Mouse (Mus musculus): ENCODE results near the gene Cul9. TPM values are rescaled to one million over a fixed set of nuclear protein-coding genes. Genes with fewer than 3 reads are reported as not detected.

The Cul9 gene
- total and polyA plus RNA-seq, 3 experiments = 0.45 to 0.76 (median 0.70) TPM

- H3K27me3 ChIP-seq (ENCODE audit: insufficient read depth, low read length) = peaks cover 53% of the 10 kb centered on the region
- H3K4me3 ChIP-seq (ENCODE audit: low read depth, low read length) = no peak overlapping the region
- no peak for TF ChIP-seq GATA1 (IDR thresholded peaks at IDR 0.05; ENCODE audit: borderline replicate concordance, low read length)
- TF ChIP-seq TAL1 (conservative IDR thresholded peaks at IDR 0.05; ENCODE audit: low read depth, low read length) = no peak
- TF ChIP-seq CTCF (IDR thresholded peaks at IDR 0.05; ENCODE audit: low read depth, low read length) = no peak
- TF ChIP-seq GATA2 (IDR thresholded peaks at IDR 0.05; ENCODE audit: borderline replicate concordance, low read depth, low read length) = no peak
- TF ChIP-seq POLR2AphosphoS5 (IDR thresholded peaks at IDR 0.05; ENCODE audit: insufficient replicate concordance, low read depth, low read length) = no peak
- peaks cover 9% of the 10 kb centered on the region; the same call in 1 of the 2 replicates for H3K4me1 ChIP-seq (ENCODE audit: insufficient read depth, low read depth, low read length)
- no peaks in the 10 kb centered on the region for H3K36me3 ChIP-seq (replicated peaks)
- H3K9me3 ChIP-seq (replicated peaks) = no peaks in the 10 kb centered on the region
- DNase-seq (ENCODE audit: low spot score) (no peak), ATAC-seq (ENCODE audit: extremely low read depth, insufficient number of reproducible peaks, low FRiP score, poor library complexity, severe bottlenecking) (no peak)
Observed at GRCm38 (mm10) chr17:46525065-46525464, 21.1 kb downstream of the Cul9 start.

GRCm38 (mm10) chr17:46521963-46522668, 24.1 kb downstream of the Cul9 start:
- ATAC-seq (ENCODE audit: extremely low read depth, insufficient number of reproducible peaks, low FRiP score, poor library complexity, severe bottlenecking) = no peak
- Histone ChIP-seq H3K4me1 (ENCODE audit: insufficient read depth, low read depth, low read length) (peaks cover 9% of the 10 kb centered on the region; the same call in 1 of the 2 replicates), H3K4me3 (ENCODE audit: low read depth, low read length) (no peak overlapping the region), H3K9me3 (replicated peaks) (no peaks in the 10 kb centered on the region), H3K36me3 (replicated peaks) (no peaks in the 10 kb centered on the region), H3K27me3 (ENCODE audit: insufficient read depth, low read length) (peaks cover 44% of the 10 kb centered on the region)
- no peak for TF ChIP-seq CTCF (IDR thresholded peaks at IDR 0.05; ENCODE audit: low read depth, low read length)
- no peak for TF ChIP-seq GATA2 (IDR thresholded peaks at IDR 0.05; ENCODE audit: borderline replicate concordance, low read depth, low read length)
- no peak for TF ChIP-seq TAL1 (conservative IDR thresholded peaks at IDR 0.05; ENCODE audit: low read depth, low read length)
- no peak for DNase-seq (ENCODE audit: low spot score)

GRCm38 (mm10) chr17:46521174-46521573, 25.0 kb downstream of the Cul9 start:
- no peak for DNase-seq (ENCODE audit: low spot score)
- ATAC-seq (ENCODE audit: extremely low read depth, insufficient number of reproducible peaks, low FRiP score, poor library complexity, severe bottlenecking) = no peak
- H3K4me3 ChIP-seq (ENCODE audit: low read depth, low read length) = no peak overlapping the region

GRCm38 (mm10) chr17:46520385-46520979, 25.7 kb downstream of the Cul9 start:
- ATAC-seq (ENCODE audit: extremely low read depth, insufficient number of reproducible peaks, low FRiP score, poor library complexity, severe bottlenecking) = no peak
- DNase-seq (ENCODE audit: low spot score) = no peak
- Histone ChIP-seq H3K4me1 (ENCODE audit: insufficient read depth, low read depth, low read length) (peaks cover 3% of the 10 kb centered on the region; the same call in 1 of the 2 replicates), H3K36me3 (replicated peaks) (no peaks in the 10 kb centered on the region), H3K4me3 (ENCODE audit: low read depth, low read length) (no peak overlapping the region), H3K9me3 (replicated peaks) (no peaks in the 10 kb centered on the region), H3K27me3 (ENCODE audit: insufficient read depth, low read length) (peaks cover 42% of the 10 kb centered on the region)
- no peak for TF ChIP-seq GATA1 (IDR thresholded peaks at IDR 0.05; ENCODE audit: borderline replicate concordance, low read length)
- TF ChIP-seq CTCF (IDR thresholded peaks at IDR 0.05; ENCODE audit: low read depth, low read length) = no peak
- TF ChIP-seq POLR2AphosphoS5 (IDR thresholded peaks at IDR 0.05; ENCODE audit: insufficient replicate concordance, low read depth, low read length) = no peak
- TF ChIP-seq GATA2 (IDR thresholded peaks at IDR 0.05; ENCODE audit: borderline replicate concordance, low read depth, low read length) = no peak
- no peak for TF ChIP-seq TAL1 (conservative IDR thresholded peaks at IDR 0.05; ENCODE audit: low read depth, low read length)

More at GRCm38 (mm10) chr17:46521174-46521573, 25.0 kb downstream of the Cul9 start:
- Histone ChIP-seq H3K36me3 (replicated peaks) (no peaks in the 10 kb centered on the region), H3K27me3 (ENCODE audit: insufficient read depth, low read length) (peaks cover 42% of the 10 kb centered on the region), H3K9me3 (replicated peaks) (no peaks in the 10 kb centered on the region), H3K4me1 (ENCODE audit: insufficient read depth, low read depth, low read length) (peaks cover 7% of the 10 kb centered on the region; the same call in 1 of the 2 replicates)
- TF ChIP-seq POLR2AphosphoS5 (IDR thresholded peaks at IDR 0.05; ENCODE audit: insufficient replicate concordance, low read depth, low read length) (no peak), CTCF (IDR thresholded peaks at IDR 0.05; ENCODE audit: low read depth, low read length) (no peak), TAL1 (conservative IDR thresholded peaks at IDR 0.05; ENCODE audit: low read depth, low read length) (no peak), GATA2 (IDR thresholded peaks at IDR 0.05; ENCODE audit: borderline replicate concordance, low read depth, low read length) (no peak), GATA1 (IDR thresholded peaks at IDR 0.05; ENCODE audit: borderline replicate concordance, low read length) (no peak)

GRCm38 (mm10) chr17:46519971-46520370, 26.2 kb downstream of the Cul9 start:
- TF ChIP-seq TAL1 (conservative IDR thresholded peaks at IDR 0.05; ENCODE audit: low read depth, low read length) (no peak), POLR2AphosphoS5 (IDR thresholded peaks at IDR 0.05; ENCODE audit: insufficient replicate concordance, low read depth, low read length) (no peak), GATA2 (IDR thresholded peaks at IDR 0.05; ENCODE audit: borderline replicate concordance, low read depth, low read length) (no peak), GATA1 (IDR thresholded peaks at IDR 0.05; ENCODE audit: borderline replicate concordance, low read length) (no peak), CTCF (IDR thresholded peaks at IDR 0.05; ENCODE audit: low read depth, low read length) (no peak)
- Histone ChIP-seq H3K27me3 (ENCODE audit: insufficient read depth, low read length) (peaks cover 38% of the 10 kb centered on the region), H3K36me3 (replicated peaks) (no peaks in the 10 kb centered on the region), H3K9me3 (replicated peaks) (no peaks in the 10 kb centered on the region), H3K4me1 (ENCODE audit: insufficient read depth, low read depth, low read length) (peaks cover 3% of the 10 kb centered on the region; the same call in 1 of the 2 replicates), H3K4me3 (ENCODE audit: low read depth, low read length) (no peak overlapping the region)
- DNase-seq (ENCODE audit: low spot score) (no peak), ATAC-seq (ENCODE audit: extremely low read depth, insufficient number of reproducible peaks, low FRiP score, poor library complexity, severe bottlenecking) (no peak)

- no peak for ATAC-seq (ENCODE audit: extremely low read depth, insufficient number of reproducible peaks, low FRiP score, poor library complexity, severe bottlenecking)
- H3K4me3 ChIP-seq (ENCODE audit: low read depth, low read length) = no peak overlapping the region
- no peaks in the 10 kb centered on the region for H3K4me1 ChIP-seq (ENCODE audit: insufficient read depth, low read depth, low read length)
- no peak for DNase-seq (ENCODE audit: low spot score)
- H3K27me3 ChIP-seq (ENCODE audit: insufficient read depth, low read length) = peaks cover 11% of the 10 kb centered on the region
- TF ChIP-seq GATA1 (IDR thresholded peaks at IDR 0.05; ENCODE audit: borderline replicate concordance, low read length) (no peak), TAL1 (conservative IDR thresholded peaks at IDR 0.05; ENCODE audit: low read depth, low read length) (no peak), CTCF (IDR thresholded peaks at IDR 0.05; ENCODE audit: low read depth, low read length) (no peak), POLR2AphosphoS5 (IDR thresholded peaks at IDR 0.05; ENCODE audit: insufficient replicate concordance, low read depth, low read length) (no peak), GATA2 (IDR thresholded peaks at IDR 0.05; ENCODE audit: borderline replicate concordance, low read depth, low read length) (no peak)
- no peaks in the 10 kb centered on the region for H3K9me3 ChIP-seq (replicated peaks)
- H3K36me3 ChIP-seq (replicated peaks) = no peaks in the 10 kb centered on the region
Observed at GRCm38 (mm10) chr17:46513329-46513728, 32.9 kb downstream of the Cul9 start.
